Mouse (Mus musculus) stomach, postnatal 0 days (tissue): ENCODE data around the gene Erich4.

Experiments
- CTCF ChIP-seq: IDR thresholded peaks from 2 replicates; pipeline ENCODE4 v1.5.1; 2016; ENCODE audit warnings: antibody characterized with exemption, low read depth, mild to moderate bottlenecking, moderate library complexity
- EP300 ChIP-seq: optimal IDR thresholded peaks from 2 replicates; pipeline ENCODE3; 2016; ENCODE audit warnings: antibody characterized with exemption

DNA sequence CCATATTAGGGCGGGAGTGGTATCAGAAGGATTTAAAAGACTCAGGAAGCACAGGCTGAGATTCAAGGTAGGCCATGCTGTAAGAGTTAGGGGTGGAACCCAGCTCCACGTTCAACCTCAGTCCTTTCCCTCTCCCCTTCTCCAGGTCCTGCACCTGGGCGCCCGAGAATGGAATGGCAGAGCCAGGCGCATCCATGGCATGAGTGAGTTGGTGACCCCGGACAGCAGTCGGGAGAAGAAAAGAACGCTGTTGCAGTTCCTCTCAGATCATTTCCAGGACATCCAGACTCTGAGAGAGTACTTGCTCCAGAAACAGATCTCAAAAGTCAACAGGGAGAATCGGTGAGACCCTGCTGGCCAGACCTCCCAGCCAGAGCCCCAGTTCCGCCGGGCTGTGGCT is 5.1 kb upstream of the Erich4 start:
- TF ChIP-seq CTCF (no peak), EP300 (no peak)
